Mouse (Mus musculus) kidney, adult 2 months (tissue): Measurements from ENCODE around the gene Tap1. TPM values are rescaled to one million over a fixed set of nuclear protein-coding genes. Genes with fewer than 3 reads are reported as not detected.

Experiments used
- DNase-seq: peaks from one replicate; pipeline ENCODE4 v3.0.0; 2021
- H3K27ac ChIP-seq: fragments of 200-500 bp; 2 replicates; pipeline ENCODE4 v1.5.1; 2012; ENCODE audit warnings: low read depth, low read length, control low read depth, inconsistent platforms; ENCODE audit not compliant: insufficient read depth
- H3K27me3 ChIP-seq: fragments of 200-500 bp; replicated peaks from 2 replicates; pipeline ENCODE4 v1.6.1; 2012; ENCODE audit warnings: mild to moderate bottlenecking, moderate library complexity, low read length, inconsistent platforms; ENCODE audit not compliant: control insufficient read depth, insufficient read depth
- H3K36me3 ChIP-seq: fragments of 200-500 bp; 2 replicates; pipeline ENCODE4 v1.6.1; 2012; ENCODE audit warnings: mild to moderate bottlenecking, moderate library complexity, low read length, inconsistent platforms; ENCODE audit not compliant: control insufficient read depth, insufficient read depth
- H3K4me1 ChIP-seq: fragments of 200-500 bp; 2 replicates; pipeline ENCODE4 v1.6.1; 2011; ENCODE audit warnings: low read length; ENCODE audit not compliant: control insufficient read depth, insufficient read depth
- H3K4me3 ChIP-seq: fragments of 200-500 bp; 2 replicates; pipeline ENCODE4 v1.5.1; 2011; ENCODE audit warnings: mild to moderate bottlenecking, low read depth, low read length, control low read depth; ENCODE audit not compliant: insufficient read depth
- CTCF ChIP-seq: fragments of 200-500 bp; conservative IDR thresholded peaks from 2 replicates; pipeline ENCODE4 v1.5.1; 2011; ENCODE audit warnings: low read depth, mild to moderate bottlenecking, control low read depth, low read length, moderate library complexity, mixed read lengths; ENCODE audit not compliant: insufficient read depth, insufficient read length
- POLR2A ChIP-seq: fragments of 200-500 bp; IDR thresholded peaks from one replicate; pipeline ENCODE4 v1.6.1; 2011; ENCODE audit warnings: low read depth, low read length, control low read depth
- WGBS: fragments of 180-500 bp; shearing (Covaris S2); methylation state at CpG from one replicate; pipeline ENCODE4 v1.1.7; 2018; 5-methylcytosine and 5-hydroxymethylcytosine counted together
- polyA plus RNA-seq: library from polyadenylated mRNA; depleted of rRNA; stranded (reverse); fragments of >200 nt; gene quantifications from 2 replicates; pipeline ENCODE4 v1.2.3, GENCODE M21; 2012

The Tap1 gene
- polyA plus RNA-seq, 1 experiment, result 19.4 TPM

GRCm38 (mm10) chr17:34200047-34200446, 12.7 kb downstream of the Tap1 start:
- no peak for TF ChIP-seq POLR2A
- no peak for TF ChIP-seq CTCF
- DNase-seq, result no peak
- Histone ChIP-seq H3K36me3 (no peaks in the 10 kb centered on the region), H3K27ac (no peak overlapping the region), H3K27me3 (no peaks in the 10 kb centered on the region), H3K4me3 (no peak overlapping the region), H3K4me1 (peaks cover 3% of the 10 kb centered on the region; the same call in 1 of the 2 replicates)
- WGBS, result 89% methylated on average over 10 of the region's 10 CpGs

- H3K4me3 ChIP-seq, result no peak overlapping the region
- no peak for TF ChIP-seq POLR2A
- TF ChIP-seq CTCF, result no peak
- H3K4me1 ChIP-seq, result peaks cover 6% of the 10 kb centered on the region; the same call in 1 of the 2 replicates
- H3K27ac ChIP-seq, result no peak overlapping the region
- 90% methylated on average over 16 of the region's 16 CpGs for WGBS
- no peak for DNase-seq
- no peaks in the 10 kb centered on the region for H3K36me3 ChIP-seq
- no peaks in the 10 kb centered on the region for H3K27me3 ChIP-seq
Measured at GRCm38 (mm10) chr17:34200772-34201505, 13.6 kb downstream of the Tap1 start.

DNA sequence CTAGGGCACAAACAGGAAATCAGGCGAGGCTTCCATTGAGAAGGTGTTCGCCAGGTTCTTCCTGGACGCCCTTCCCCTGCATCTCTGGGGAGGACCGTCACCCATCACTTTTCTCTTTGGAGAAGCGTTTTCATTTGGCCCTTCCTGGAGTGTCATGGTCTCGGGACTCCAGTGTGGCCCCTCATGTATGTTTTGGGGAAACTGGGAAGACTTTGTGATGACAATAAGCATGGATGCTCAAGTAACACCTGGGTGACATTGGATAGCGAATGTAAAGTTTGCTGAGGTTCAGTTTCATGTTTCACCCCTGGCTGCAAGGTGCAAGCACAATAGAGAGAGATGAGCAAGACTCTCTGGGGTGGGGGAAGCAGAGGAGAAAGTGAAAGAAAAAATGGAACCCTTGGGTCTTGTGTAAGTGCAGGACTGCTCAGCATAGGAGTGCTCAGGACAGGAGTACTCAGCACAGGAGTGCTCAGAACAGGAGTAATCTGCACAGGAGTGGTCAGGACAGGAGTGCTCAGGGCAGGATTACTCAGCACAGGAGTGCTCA, 14.2 kb downstream of the Tap1 start:
- Histone ChIP-seq H3K27me3 (no peaks in the 10 kb centered on the region), H3K36me3 (no peaks in the 10 kb centered on the region), H3K4me3 (no peak overlapping the region), H3K4me1 (peaks cover 6% of the 10 kb centered on the region; the same call in 1 of the 2 replicates), H3K27ac (no peak overlapping the region)
- TF ChIP-seq POLR2A (no peak), CTCF (no peak)
- 84% methylated on average over 7 of the region's 7 CpGs for WGBS
- no peak for DNase-seq

- Histone ChIP-seq H3K4me1 (peaks cover 6% of the 10 kb centered on the region; the same call in 1 of the 2 replicates), H3K27me3 (no peaks in the 10 kb centered on the region), H3K27ac (no peak overlapping the region), H3K36me3 (no peaks in the 10 kb centered on the region), H3K4me3 (no peak overlapping the region)
- DNase-seq, result no peak
- WGBS, result 81% methylated on average over 4 of the region's 4 CpGs
- no peak for TF ChIP-seq POLR2A
- no peak for TF ChIP-seq CTCF
Measured at GRCm38 (mm10) chr17:34202760-34203442, 15.5 kb downstream of the Tap1 start.

DNA sequence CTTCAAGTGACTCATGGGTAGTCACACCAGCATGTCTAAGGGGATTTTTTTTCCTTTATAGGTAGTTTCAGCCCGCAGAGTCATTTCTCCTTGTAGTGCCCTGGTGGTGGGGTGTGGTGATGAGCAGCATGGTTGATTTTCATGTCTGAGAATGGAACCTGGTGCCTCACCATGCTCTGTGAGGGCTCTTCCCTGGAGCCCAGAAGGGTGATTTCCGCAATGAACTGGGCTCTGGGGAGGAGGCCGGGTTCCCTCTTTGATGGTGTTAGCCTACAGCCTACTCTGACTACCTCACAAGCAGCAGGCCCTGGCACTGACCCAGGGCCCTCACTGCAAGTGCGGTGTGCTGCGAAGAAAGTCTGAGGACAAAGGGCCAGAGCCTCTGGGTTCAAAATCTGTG, 16.1 kb downstream of the Tap1 start, which contains the start of gene Tap2:
Tap2 (plus strand) TSS at position 84 of the 400 bp plus-strand sequence.
- WGBS, result 65% methylated on average over 5 of the region's 5 CpGs
- TF ChIP-seq POLR2A (no peak), CTCF (no peak)
- no peak within 1 kb of the TSS for H3K27ac ChIP-seq

GRCm38 (mm10) chr17:34204303-34205010, 17.1 kb downstream of the Tap1 start:
- peak overlapping the region; percentile 94 for H3K4me3 ChIP-seq
- peaks cover 6% of the 10 kb centered on the region; the same call in 1 of the 2 replicates for H3K4me1 ChIP-seq
- DNase-seq, result peak; percentile 93
- H3K27me3 ChIP-seq, result no peaks in the 10 kb centered on the region
- under 1% methylated on average over 44 of the region's 44 CpGs for WGBS
- peak; percentile 28 for TF ChIP-seq POLR2A
- TF ChIP-seq CTCF, result peak; percentile 80
- H3K27ac ChIP-seq, result peak overlapping the region; percentile 63; the same call in 1 of the 2 replicates
- no peaks in the 10 kb centered on the region for H3K36me3 ChIP-seq

More for the DNA sequence above, 16.1 kb downstream of the Tap1 start, which contains the start of gene Tap2:
- H3K36me3 ChIP-seq, result no peaks in the 10 kb centered on the region
- peak within 1 kb of the TSS; percentile 94 for H3K4me3 ChIP-seq
- peaks cover 6% of the 10 kb centered on the region; the same call in 1 of the 2 replicates for H3K4me1 ChIP-seq
- DNase-seq, result peak; percentile 34
- H3K27me3 ChIP-seq, result no peaks in the 10 kb centered on the region
